Mouse (Mus musculus) brain, embryonic 14.5 days (tissue): ENCODE measurements around the gene Alkbh4.

ENCODE experiments used
- CTCF ChIP-seq: fragments of 200-500 bp; IDR thresholded peaks from 2 replicates; pipeline ENCODE4 v1.5.1; 2012; ENCODE audit warnings: inconsistent platforms, mild to moderate bottlenecking, moderate library complexity, borderline replicate concordance; ENCODE audit not compliant: insufficient read depth, insufficient read length; ENCODE audit errors: extremely low read depth
- POLR2A ChIP-seq: fragments of 200-500 bp; IDR thresholded peaks from 2 replicates; pipeline ENCODE4 v1.6.1; 2012; ENCODE audit warnings: mild to moderate bottlenecking, inconsistent platforms, borderline replicate concordance; ENCODE audit not compliant: poor library complexity, insufficient read depth, insufficient read length, severe bottlenecking; ENCODE audit errors: extremely low read depth

DNA sequence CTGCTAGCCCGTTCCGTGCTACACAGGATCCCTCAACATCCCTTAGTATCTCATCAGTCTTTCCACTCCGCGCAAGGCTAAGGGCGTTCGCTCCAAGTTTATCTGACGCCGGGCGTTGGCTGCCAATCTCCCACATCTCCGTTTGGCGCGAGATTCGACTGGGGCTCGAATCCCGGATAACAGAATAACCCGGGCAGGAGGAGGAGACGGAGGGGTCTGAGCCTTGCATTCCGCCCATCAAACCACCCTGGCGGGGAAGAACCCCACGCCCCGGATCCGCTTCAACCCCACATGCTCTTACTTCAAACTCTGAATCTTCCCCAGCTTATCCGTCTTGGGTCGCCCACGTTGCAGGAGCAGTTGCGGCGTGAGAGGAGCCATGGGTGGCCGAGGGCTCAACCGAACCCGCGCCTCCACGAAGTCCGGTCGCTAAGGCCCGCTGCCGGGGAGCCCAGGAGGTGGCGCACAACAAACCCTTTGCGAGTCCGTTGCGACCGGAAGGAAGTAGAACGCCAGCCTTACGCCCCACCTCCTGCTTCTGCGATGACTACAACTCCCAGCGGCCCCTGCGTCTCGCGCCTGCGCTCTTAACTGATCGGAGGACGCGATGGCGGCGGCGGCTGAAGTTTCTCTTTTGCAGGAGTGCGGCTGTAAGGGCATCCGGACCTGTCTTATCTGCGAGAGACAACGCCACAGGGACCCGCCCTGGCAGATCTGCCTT, at the start of gene Alkbh4, which contains the start of gene Lrwd1:
- TF ChIP-seq POLR2A (peak; percentile 49; the same call in 1 of the 2 replicates), CTCF (peak; percentile 53; the same call in 1 of the 2 replicates)
